Mouse (Mus musculus) T-helper 1 cell (primary cell): ENCODE measurements around the gene Gm21970.
"Not testable (repeated sequence)": the region's sequence is repeated elsewhere in the genome, so short reads cannot be mapped to it uniquely, and the experiment has no call there.

Experiments used
- in situ Hi-C: fragments of 300-600 bp; cut with MboI, MseI; formaldehyde crosslinking; loops from one replicate; pipeline ENCODE4 v1.15.1; 2025; ENCODE audit warnings: high pct_unique_total_duplicates

Gene Gm21970

DNA sequence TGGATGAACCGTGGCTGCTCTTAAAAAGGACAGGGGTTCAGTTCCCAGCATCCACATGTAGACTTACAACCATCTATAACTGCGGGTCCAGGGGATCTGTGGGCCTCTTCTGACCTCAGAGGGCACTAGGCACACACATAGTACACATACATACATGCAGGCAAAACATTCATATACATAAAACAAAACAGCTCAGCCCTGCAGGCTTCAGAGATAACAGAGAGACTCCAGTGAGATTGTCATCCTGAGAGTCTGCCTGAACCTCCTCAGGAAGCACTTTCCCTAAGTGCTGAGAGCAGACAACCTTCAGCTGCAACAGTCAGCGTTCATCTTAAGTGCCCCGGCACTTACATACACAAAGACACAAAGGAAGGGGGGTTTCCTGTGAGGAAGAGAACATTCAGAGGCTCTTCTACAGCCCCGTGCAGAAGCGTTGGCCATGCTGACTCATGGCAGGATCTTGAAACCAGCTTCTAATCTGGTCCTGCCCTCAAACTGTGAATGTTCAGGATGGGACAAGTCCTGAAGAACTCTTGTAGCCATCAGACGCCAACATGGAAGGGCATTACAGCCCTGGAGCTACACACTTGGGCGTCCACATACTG is 41.9 kb downstream of the Gm21970 start:
- in situ Hi-C loops, result no loop called here

- in situ Hi-C loops, result no loop called here
Measured at GRCm38 (mm10) chr16:91434119-91434518, 42.6 kb downstream of the Gm21970 start.

DNA sequence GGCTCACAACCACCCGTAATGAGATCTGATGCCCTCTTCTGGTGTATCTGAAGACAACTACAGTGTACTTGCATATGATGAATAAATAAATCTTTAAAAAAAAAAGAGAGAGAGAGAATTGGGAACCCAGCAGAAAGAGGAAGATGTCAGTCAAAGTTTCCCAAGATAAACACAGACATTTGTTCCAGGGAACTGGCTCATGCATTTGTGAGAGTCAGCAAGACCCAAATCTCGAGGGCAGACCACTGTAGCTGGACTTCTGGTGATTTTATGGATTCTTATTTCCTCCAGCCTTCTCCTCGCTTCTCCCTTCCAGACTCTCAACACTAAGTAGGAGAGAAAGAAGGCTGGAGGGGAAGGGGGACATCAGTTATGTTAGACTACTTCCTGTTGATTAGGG is 46.6 kb downstream of the Gm21970 start:
- in situ Hi-C loops, result no loop called here

DNA sequence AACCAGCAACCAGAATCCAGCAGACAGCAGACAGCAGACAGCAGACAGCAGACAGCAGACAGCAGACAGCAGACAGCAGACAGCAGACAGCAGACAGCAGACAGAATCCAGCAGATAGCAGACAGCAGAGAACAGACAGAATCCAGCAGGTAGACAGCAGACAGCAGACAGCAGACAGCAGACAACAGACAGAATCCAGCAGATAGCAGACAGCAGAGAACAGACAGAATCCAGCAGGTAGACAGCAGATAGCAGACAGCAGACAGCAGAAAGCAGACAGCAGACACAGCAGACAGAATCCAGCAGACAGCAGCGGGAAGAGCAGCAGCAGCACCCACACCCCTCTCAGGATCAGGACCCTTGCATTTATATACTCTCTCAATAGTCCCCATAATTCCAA is 47.1 kb downstream of the Gm21970 start:
- in situ Hi-C loops, result not testable (repeated sequence)

DNA sequence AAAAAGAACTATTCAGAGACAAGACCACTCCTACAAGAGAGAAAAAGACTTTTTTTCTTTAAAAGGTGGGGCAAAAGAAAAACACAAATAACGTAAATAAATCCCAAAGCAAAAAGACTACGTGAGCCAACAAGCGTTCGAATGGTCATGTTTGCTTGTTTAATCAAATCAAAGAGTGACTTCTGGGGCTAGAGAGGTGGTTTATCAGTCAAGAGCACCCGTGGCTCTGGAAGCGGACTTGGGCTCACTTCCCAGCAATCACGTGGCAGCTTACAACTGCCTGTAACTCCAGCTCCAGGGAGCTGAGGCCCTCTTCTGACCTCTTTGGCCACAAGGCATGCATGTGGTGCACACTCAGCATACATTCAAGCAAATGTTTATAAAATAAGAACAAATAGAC is 49.8 kb downstream of the Gm21970 start:
- in situ Hi-C loops, result no loop called here

GRCm38 (mm10) chr16:91441811-91442240 is 50.3 kb downstream of the Gm21970 start:
- in situ Hi-C loops, result no loop called here

GRCm38 (mm10) chr16:91442446-91442845 is 50.9 kb downstream of the Gm21970 start:
- in situ Hi-C loops, result no loop called here

DNA sequence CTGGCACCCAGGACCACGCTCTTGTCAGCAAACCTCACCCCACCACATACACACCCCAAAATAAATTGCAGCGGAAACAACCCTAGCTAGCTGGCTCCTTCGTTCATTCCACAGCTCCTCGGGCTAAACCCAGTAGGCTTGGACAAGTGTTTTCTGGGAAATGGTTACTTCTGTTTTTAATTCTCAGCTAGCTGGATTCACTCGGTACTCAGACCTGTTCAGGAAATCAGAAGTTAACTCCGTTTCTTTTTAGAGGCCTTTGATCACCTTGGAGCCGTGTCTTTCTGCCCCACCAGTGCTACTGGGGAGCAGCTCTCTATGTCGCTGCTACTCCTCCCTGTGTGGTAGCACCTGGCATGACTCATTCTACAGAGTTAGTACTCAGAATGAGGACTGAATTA is 51.7 kb downstream of the Gm21970 start:
- in situ Hi-C loops, result no loop called here

DNA sequence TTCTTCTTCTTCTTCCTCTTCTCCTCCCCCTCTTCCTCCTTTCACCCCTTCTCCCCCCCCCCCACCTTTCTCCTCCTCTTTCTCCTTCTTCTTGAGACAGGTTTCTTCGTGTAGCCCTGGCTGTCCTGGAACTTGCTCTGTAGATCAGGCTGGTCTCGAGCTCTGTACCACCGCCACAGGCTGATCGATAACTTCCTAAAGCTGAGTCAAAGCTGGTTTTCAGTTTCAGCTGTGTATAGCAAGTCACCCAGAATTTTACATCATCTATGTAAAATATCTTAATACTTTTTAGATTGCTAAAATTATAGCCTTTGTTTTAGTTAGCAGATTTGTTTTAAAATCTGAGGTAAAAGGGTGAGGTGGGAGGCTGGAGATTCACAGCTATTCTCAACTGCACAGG is 53.3 kb downstream of the Gm21970 start:
- in situ Hi-C loops, result no loop called here

- in situ Hi-C loops, result no loop called here
Measured at GRCm38 (mm10) chr16:91445566-91445965, 54.0 kb downstream of the Gm21970 start.

DNA sequence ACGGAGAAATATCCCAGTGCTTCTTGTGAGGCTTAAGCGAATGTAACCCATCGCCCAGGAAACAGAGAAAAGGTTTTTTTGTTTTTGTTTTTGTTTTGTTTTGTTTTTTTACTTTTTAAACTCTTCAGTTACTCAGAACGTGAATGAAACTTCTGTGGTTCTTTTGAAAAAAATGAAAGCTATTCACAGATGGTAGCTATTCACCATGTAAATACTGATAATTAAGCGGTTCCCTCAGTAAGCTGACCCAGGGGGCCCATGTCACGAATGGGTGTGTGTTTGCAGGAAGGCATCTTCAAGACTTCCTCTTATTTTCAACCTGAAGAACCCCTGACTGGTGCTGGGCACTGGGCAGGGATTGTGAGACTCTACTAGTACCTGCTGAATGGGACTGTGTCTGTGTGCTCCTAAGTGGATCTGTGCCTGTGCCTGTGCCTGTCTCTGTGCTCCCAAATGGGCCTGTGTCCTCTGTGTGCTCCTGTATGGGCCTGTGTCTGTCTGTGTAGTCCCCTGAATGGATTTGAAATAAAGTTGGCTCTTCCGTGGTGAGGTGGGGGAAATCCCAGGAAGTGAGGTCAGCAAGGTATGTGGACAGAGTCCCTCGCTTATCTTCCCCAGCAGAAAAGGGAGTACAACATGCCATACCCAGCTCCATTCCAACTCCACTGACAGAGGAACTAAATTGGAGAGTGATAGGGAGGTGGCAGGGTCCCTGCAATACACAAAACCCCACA is 55.4 kb downstream of the Gm21970 start:
- in situ Hi-C loops, result no loop called here

GRCm38 (mm10) chr16:91447512-91447900 is 56.0 kb downstream of the Gm21970 start:
- in situ Hi-C loops, result no loop called here

- in situ Hi-C loops, result no loop called here
Measured at GRCm38 (mm10) chr16:91448088-91448487, 56.6 kb downstream of the Gm21970 start.

DNA sequence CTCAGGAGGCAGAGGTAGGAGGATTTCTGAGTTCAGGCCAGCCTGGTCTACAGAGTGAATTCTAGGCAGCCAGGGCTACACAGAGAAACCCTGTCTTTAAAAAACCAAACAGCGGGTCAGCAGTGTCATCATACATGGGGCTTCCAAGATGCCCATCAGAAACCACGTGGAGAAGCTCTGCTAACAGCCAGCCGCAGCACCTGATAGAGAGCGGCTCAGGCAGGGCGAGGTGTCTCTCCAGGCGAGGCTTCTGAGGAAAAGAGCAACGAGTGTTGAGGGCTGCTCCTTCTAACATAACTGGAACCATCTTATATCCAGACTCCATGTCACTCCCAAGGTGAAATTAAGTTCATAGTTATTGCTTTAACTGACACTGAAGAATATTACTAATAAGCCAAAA is 57.4 kb downstream of the Gm21970 start:
- in situ Hi-C loops, result no loop called here

GRCm38 (mm10) chr16:91450137-91451064 is 58.9 kb downstream of the Gm21970 start:
- in situ Hi-C loops, result loop anchor here (10.0 kb wide), 1 partner anchor 854 kb away; the partner anchor contains the start of gene Smim11

GRCm38 (mm10) chr16:91451949-91452348 is 60.4 kb downstream of the Gm21970 start:
- in situ Hi-C loops, result loop anchor here (10.0 kb wide), 1 partner anchor 853 kb away; the partner anchor contains the start of gene Smim11

GRCm38 (mm10) chr16:91452363-91452896 is 60.9 kb downstream of the Gm21970 start:
- in situ Hi-C loops, result loop anchor here (10.0 kb wide), 1 partner anchor 852 kb away; the partner anchor contains the start of gene Smim11

GRCm38 (mm10) chr16:91455868-91456267 is 64.3 kb downstream of the Gm21970 start:
- in situ Hi-C loops, result loop anchor here (5.0 to 10.0 kb wide), 2 partner anchors 49 to 849 kb away; partner anchors contain the start of genes Il10rb and Smim11

DNA sequence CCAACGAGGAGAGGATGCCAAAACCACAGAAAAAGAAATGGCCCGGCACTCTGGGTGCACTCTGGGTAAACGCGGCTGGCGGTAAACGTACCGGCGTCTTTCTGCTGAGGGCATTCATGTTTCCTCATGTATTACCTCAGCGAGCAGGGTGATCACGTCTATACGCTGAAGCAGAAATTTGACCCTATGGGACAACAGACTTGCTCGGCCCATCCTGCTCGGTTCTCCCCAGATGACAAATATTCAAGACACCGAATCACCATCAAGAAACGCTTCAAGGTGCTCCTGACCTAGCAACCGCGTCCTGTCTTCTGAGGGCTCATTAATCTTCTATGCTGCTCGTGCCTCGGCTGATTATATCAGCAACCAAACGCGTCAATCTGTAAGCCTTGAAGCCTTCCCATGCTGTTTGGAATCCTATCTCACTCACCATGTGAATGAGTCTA is 66.8 kb downstream of the Gm21970 start:
- in situ Hi-C loops, result loop anchor here (5.0 to 10.0 kb wide), 2 partner anchors 51 to 846 kb away; partner anchors contain the start of genes Il10rb and Smim11

GRCm38 (mm10) chr16:91458976-91459375 is 67.5 kb downstream of the Gm21970 start:
- in situ Hi-C loops, result loop anchor here (5.0 to 10.0 kb wide), 2 partner anchors 52 to 846 kb away; partner anchors contain the start of genes Il10rb and Smim11

DNA sequence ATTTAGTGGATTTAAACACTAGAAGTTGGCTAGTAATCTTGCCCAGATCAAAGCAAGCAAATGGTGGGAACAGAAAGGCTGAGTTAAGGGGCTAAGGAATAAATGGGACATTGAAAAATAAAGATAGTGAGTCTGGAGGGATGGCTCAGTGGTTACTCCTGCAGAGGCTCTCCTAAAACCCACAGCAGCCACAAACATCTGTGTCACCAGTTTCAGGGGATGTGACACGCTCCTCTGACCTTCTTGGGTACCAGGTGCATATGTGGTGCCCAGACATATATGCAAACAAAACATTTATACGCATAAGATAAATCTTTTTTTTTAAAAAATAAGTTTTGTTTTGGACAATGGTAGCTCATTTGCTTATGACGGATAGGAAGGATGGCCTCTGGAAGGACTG is 67.9 kb downstream of the Gm21970 start:
- in situ Hi-C loops, result loop anchor here (5.0 to 10.0 kb wide), 2 partner anchors 52 to 845 kb away; partner anchors contain the start of genes Il10rb and Smim11
